Mouse (Mus musculus) midbrain, postnatal 0 days (tissue): Measurements from ENCODE around the gene Igfbp3. TPM values are rescaled to one million over a fixed set of nuclear protein-coding genes. Genes with fewer than 3 reads are reported as not detected.

Experiments used
- ATAC-seq: fragments of 200-750 bp; cut with Nextera tagmentation; 2 replicates; pipeline ENCODE4 v1.8.0; 2017; ENCODE audit warnings: moderate number of reproducible peaks, mild to moderate bottlenecking, moderate TSS enrichment, moderate library complexity; ENCODE audit not compliant: low FRiP score
- DNase-seq: peaks from one replicate; pipeline ENCODE4 v3.0.0-alpha.2; 2015; ENCODE audit warnings: low spot score
- H3K27ac ChIP-seq: fragments of 300-500 bp; sonication (generic); 2 replicates; pipeline ENCODE4 v1.5.1; 2014; ENCODE audit warnings: low read depth, mild to moderate bottlenecking, low read length, mixed read lengths
- H3K27me3 ChIP-seq: fragments of 300-500 bp; sonication (generic); 2 replicates; pipeline ENCODE4 v1.6.1; 2014; ENCODE audit warnings: low read length, control low read depth, mixed read lengths; ENCODE audit not compliant: insufficient read depth
- H3K36me3 ChIP-seq: fragments of 300-500 bp; sonication (generic); 2 replicates; pipeline ENCODE4 v1.6.1; 2014; ENCODE audit warnings: low read length, control low read depth, mixed read lengths; ENCODE audit not compliant: insufficient read depth
- H3K4me1 ChIP-seq: fragments of 300-500 bp; sonication (generic); 2 replicates; pipeline ENCODE4 v1.6.1; 2014; ENCODE audit warnings: mild to moderate bottlenecking, control low read depth, antibody characterized with exemption, low read length, mixed read lengths; ENCODE audit not compliant: insufficient read depth
- H3K4me2 ChIP-seq: fragments of 300-500 bp; sonication (generic); 2 replicates; pipeline ENCODE4 v1.6.1; 2014; ENCODE audit warnings: low read depth, mild to moderate bottlenecking, low read length, mixed read lengths; ENCODE audit not compliant: poor library complexity, severe bottlenecking
- H3K4me3 ChIP-seq: fragments of 300-500 bp; sonication (generic); 2 replicates; pipeline ENCODE4 v1.5.1; 2014; ENCODE audit warnings: low read depth, mild to moderate bottlenecking, low read length, moderate library complexity
- H3K9ac ChIP-seq: fragments of 300-500 bp; sonication (generic); replicated peaks from 2 replicates; pipeline ENCODE4 v1.6.1; 2014; ENCODE audit warnings: mild to moderate bottlenecking, low read length, moderate library complexity, mixed read lengths; ENCODE audit not compliant: poor library complexity, severe bottlenecking
- H3K9me3 ChIP-seq: fragments of 300-500 bp; sonication (generic); 2 replicates; pipeline ENCODE4 v1.6.1; 2016; ENCODE audit warnings: low read length, control low read depth
- CTCF ChIP-seq: IDR thresholded peaks from 2 replicates; pipeline ENCODE4 v1.5.1; 2016; ENCODE audit warnings: antibody characterized with exemption, mild to moderate bottlenecking
- WGBS: fragments of 180-500 bp; shearing (Covaris S2); extraction: QIAGEN DNeasy Blood & Tissue Kit; methylation state at CpG from one replicate; pipeline ENCODE4 v1.1.7; 2014; 5-methylcytosine and 5-hydroxymethylcytosine counted together
- polyA plus RNA-seq: library from polyadenylated mRNA; unstranded; fragments of >200 nt; fragmentation: Nextera tagmentation; extraction: Ambion mirVana; gene quantifications from 2 replicates; pipeline ENCODE4 v1.2.1, GENCODE M21; 2015
- total RNA-seq: library from RNA; depleted of rRNA; stranded (reverse); fragments of >200 nt; gene quantifications from 2 replicates; pipeline ENCODE4 v1.2.3, GENCODE M21; 2014

The Igfbp3 gene
- total and polyA plus RNA-seq, 2 experiments from 2014 or later: 19.4 to 38.0 TPM

DNA sequence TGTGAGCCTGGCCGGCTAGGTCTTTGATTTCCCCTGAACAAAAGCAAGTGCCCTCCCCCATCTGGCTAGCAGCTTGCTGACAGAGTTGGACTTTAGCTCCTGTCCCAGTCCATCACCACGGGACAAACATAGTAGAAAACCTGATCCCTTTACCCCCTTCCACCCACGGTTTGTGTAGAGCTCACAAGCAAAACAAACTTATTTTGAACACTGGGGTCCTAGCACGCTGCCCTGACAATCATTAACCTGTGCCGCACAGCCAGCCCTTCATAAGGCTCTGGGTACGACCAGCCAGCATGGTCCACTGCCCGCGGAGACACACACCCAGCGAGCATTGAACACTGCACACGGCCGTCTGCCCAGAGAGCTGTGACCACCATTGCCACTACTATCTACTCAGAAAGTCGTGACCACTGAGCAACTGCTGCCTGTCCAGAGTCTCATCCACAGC lies 16.2 kb downstream of the Igfbp3 start, which contains the start of gene Igfbp1:
TSS of gene Igfbp1 (plus strand) at position 292 of the 451 bp plus-strand sequence.
- 23% methylated on average over 12 of the region's 12 CpGs for WGBS
- ATAC-seq: no peak

DNA sequence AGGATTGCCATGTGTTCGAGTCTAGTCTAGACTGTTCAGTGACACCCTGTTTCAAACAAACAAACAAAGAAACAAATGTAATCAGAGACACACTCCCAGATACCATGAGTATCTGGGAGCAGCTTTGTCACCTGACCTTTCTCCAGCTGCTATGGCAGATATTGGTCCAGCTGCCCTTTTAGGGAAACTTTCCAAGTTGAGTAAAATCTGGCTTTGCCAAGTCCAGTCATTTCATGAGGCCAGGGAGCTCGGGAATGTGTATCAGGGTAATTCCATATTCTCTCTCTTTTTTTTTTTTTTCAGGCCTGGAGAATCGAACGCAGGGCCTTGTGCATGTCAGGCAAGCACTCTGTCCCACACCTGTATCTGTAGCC lies 18.4 kb downstream of the Igfbp3 start:
- no peak for TF ChIP-seq CTCF
- no peak overlapping the region for H3K4me3 ChIP-seq
- H3K27ac ChIP-seq: no peak overlapping the region
- no peaks in the 10 kb centered on the region for H3K36me3 ChIP-seq
- no peaks in the 10 kb centered on the region for H3K9me3 ChIP-seq
- 83% methylated on average over 4 of the region's 4 CpGs for WGBS
- H3K4me2 ChIP-seq: no peak overlapping the region
- ATAC-seq: no peak
- H3K4me1 ChIP-seq: no peaks in the 10 kb centered on the region; the same call in 1 of the 2 replicates
- peaks cover 4% of the 10 kb centered on the region; the same call in 1 of the 2 replicates for H3K27me3 ChIP-seq
- H3K9ac ChIP-seq: no peak overlapping the region
- DNase-seq: no peak

More for the DNA sequence above, 16.2 kb downstream of the Igfbp3 start, which contains the start of gene Igfbp1:
- TF ChIP-seq CTCF: no peak
- peaks cover 4% of the 10 kb centered on the region; the same call in 1 of the 2 replicates for H3K27me3 ChIP-seq
- no peaks in the 10 kb centered on the region for H3K9me3 ChIP-seq
- H3K36me3 ChIP-seq: no peaks in the 10 kb centered on the region
- no peak within 1 kb of the TSS for H3K4me3 ChIP-seq
- H3K27ac ChIP-seq: no peak within 1 kb of the TSS
- no peaks in the 10 kb centered on the region; the same call in 1 of the 2 replicates for H3K4me1 ChIP-seq
- H3K4me2 ChIP-seq: no peak within 1 kb of the TSS
- H3K9ac ChIP-seq: no peak within 1 kb of the TSS
- no peak for DNase-seq

DNA sequence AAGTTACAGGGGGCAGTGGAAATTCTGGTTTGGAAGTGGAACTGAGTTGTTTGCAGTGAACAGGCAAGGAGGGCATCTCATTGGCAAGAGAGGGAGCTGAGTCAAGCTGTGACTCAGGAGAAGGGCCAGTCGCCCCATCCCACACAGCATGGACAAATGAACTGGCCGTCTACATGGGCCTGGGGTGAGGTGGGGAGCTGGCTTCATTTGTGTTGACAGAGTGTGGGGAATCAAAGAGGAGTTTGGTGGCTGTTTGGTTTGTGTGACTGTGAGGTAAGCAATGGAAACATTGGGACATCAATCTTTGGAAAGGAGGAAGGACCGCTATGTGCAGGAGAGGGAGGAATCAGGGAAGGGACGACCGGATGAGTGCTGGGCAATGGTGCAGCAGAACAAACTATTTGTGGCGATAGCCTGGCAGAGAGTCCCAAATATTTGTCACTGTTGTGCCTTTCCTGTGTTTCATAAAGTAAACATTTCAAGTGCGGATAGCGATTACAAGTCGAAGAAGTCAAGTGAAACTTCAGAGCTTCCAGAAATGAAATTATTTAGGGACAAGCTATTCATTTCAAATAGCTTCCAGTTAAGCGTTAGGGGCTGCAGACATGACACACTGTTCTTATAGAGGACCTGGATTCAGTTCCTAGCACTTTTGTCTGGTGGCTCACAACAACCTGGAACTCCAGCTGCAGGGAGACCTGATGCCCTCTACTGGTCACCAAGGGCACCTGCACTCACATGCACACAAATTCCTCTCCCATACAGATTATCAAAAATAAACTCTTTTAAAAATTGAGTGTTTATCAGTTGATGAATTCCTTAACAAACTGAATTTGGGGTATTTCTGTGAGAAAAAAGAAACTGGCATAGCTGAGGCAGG lies 19.1 kb downstream of the Igfbp3 start:
- Histone ChIP-seq H3K4me1 (no peaks in the 10 kb centered on the region; the same call in 1 of the 2 replicates), H3K4me3 (no peak overlapping the region), H3K27ac (no peak overlapping the region), H3K4me2 (no peak overlapping the region), H3K9me3 (no peaks in the 10 kb centered on the region), H3K9ac (no peak overlapping the region), H3K36me3 (no peaks in the 10 kb centered on the region), H3K27me3 (peaks cover 4% of the 10 kb centered on the region; the same call in 1 of the 2 replicates)
- 94% methylated on average over 10 of the region's 10 CpGs for WGBS
- TF ChIP-seq CTCF: peak; percentile 30
- DNase-seq (no peak), ATAC-seq (no peak)

DNA sequence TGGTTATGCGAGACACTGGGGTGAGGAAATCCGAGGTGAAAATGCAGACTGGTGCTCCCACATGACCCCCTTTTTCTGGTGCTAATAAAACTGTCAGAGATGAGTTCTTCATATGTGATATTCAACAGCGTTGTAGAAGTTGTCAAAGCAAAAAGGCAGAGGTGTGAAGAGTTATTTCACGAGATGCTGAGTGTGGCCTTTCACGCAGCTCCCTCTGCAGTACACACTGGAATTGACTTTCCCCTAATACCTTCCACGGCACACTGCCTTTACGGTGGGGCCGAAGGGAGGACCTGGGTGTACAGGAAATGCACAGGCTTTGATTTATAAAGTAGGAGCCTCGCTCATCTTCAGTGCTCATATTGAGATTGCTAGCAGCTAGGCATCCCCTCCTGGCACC lies 20.6 kb downstream of the Igfbp3 start:
- Histone ChIP-seq H3K4me2 (no peak overlapping the region), H3K4me3 (no peak overlapping the region), H3K9me3 (no peaks in the 10 kb centered on the region), H3K4me1 (no peaks in the 10 kb centered on the region; the same call in 1 of the 2 replicates), H3K27ac (no peak overlapping the region), H3K27me3 (peaks cover 4% of the 10 kb centered on the region; the same call in 1 of the 2 replicates), H3K9ac (no peak overlapping the region), H3K36me3 (no peaks in the 10 kb centered on the region)
- 75% methylated on average over 9 of the region's 9 CpGs for WGBS
- peak; percentile 14 for DNase-seq
- no peak for ATAC-seq
- peak; percentile 51 for TF ChIP-seq CTCF

DNA sequence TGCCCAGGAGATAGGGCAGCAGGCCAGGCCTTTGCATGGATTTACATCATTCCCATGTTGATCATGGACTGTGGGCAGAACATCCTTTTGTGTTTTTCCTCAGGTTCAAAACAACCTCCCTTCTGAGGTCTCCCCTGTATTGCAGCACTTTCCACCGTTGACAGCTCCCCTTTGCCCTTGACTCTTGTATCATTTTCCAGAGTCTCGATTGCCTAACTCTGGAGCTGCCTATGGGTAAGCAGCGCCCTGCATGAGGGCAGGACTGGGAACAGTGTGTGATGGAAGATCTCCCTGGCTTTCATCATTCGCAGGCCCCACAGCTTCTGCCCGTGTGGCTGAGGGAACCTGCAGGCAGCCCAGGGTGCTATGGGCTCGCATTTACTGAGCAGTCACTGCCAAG lies 21.0 kb downstream of the Igfbp3 start:
- no peak for ATAC-seq
- WGBS: 66% methylated on average over 6 of the region's 6 CpGs
- no peaks in the 10 kb centered on the region for H3K9me3 ChIP-seq

DNA sequence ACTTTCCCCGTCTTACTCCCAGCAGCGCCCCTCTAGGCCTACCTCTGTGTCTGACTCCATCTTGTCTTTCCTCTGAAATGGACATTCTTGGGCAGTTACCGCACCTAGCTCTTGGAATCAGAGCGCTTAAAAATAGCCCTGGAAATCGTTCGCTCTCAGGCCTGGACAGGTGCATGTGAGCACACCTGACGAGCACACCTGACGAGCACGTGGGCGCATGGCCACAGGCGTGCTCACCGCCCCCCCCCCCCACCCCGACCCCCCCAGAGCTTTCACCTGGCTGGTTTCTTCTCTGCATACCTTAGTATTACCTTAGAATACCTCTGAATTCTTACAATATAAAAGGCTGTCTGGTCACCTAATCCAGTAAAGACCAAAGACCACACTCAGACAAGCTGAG lies 25.3 kb downstream of the Igfbp3 start, which contains the start of gene Gm11985:
TSS of gene Gm11985 (minus strand) at position 101 of the 400 bp plus-strand sequence.
- TF ChIP-seq CTCF: no peak
- Histone ChIP-seq H3K27me3 (no peaks in the 10 kb centered on the region), H3K36me3 (no peaks in the 10 kb centered on the region), H3K4me3 (no peak within 1 kb of the TSS), H3K9me3 (no peaks in the 10 kb centered on the region), H3K9ac (no peak within 1 kb of the TSS), H3K4me2 (no peak within 1 kb of the TSS), H3K4me1 (no peaks in the 10 kb centered on the region), H3K27ac (no peak within 1 kb of the TSS)
- ATAC-seq: no peak
- DNase-seq: no peak
- 89% methylated on average over 13 of the region's 13 CpGs for WGBS

More for the DNA sequence above, 21.0 kb downstream of the Igfbp3 start:
- Histone ChIP-seq H3K4me1 (no peaks in the 10 kb centered on the region; the same call in 1 of the 2 replicates), H3K4me2 (no peak overlapping the region), H3K4me3 (no peak overlapping the region), H3K27me3 (peaks cover 4% of the 10 kb centered on the region; the same call in 1 of the 2 replicates), H3K27ac (no peak overlapping the region), H3K36me3 (no peaks in the 10 kb centered on the region), H3K9ac (no peak overlapping the region)
- no peak for TF ChIP-seq CTCF
- DNase-seq: no peak
